Mouse (Mus musculus): ENCODE results near the gene Wipf1. TPM values are rescaled to one million over a fixed set of nuclear protein-coding genes. Genes with fewer than 3 reads are reported as not detected.
"Not testable (repeated sequence)": the region's sequence is repeated elsewhere in the genome, so short reads cannot be mapped to it uniquely, and the experiment has no call there.

Gene Wipf1
- polyA plus RNA-seq, 1 experiment = 16.1 TPM

GRCm38 (mm10) chr2:73510731-73511360 lies 18.7 kb downstream of the Wipf1 start:
- TF ChIP-seq USF1 (IDR thresholded peaks at IDR 0.05; ENCODE audit: low read depth) (no peak), MAX (IDR thresholded peaks at IDR 0.05) (no peak), CEBPB (IDR thresholded peaks at IDR 0.05; ENCODE audit: low read depth) (no peak), MYOD1 (IDR thresholded peaks at IDR 0.05; ENCODE audit: control insufficient read depth, insufficient read length, low read depth) (no peak), CTCF (IDR thresholded peaks at IDR 0.05; ENCODE audit: control insufficient read depth, insufficient read depth, insufficient read length) (no peak), FOSL1 (IDR thresholded peaks at IDR 0.05; ENCODE audit: insufficient read depth, low read length, poor library complexity, severe bottlenecking) (no peak), MYOG (IDR thresholded peaks at IDR 0.05; ENCODE audit: control insufficient read depth, extremely low read depth, insufficient read length) (no peak)
- Histone ChIP-seq H3K4me3 (ENCODE audit: insufficient read depth, poor library complexity, severe bottlenecking) (no peak overlapping the region), H3K79me3 (ENCODE audit: low read depth) (peaks cover 61% of the 10 kb centered on the region), H3K27me3 (ENCODE audit: control insufficient read depth, insufficient read depth, insufficient read length) (no peaks in the 10 kb centered on the region), H3K79me2 (ENCODE audit: control insufficient read depth, insufficient read depth) (peaks cover 99% of the 10 kb centered on the region), H3ac (ENCODE audit: control insufficient read depth, insufficient read length, low read depth) (no peak overlapping the region), H3K36me3 (ENCODE audit: control insufficient read depth, insufficient read depth) (peaks cover 39% of the 10 kb centered on the region)

GRCm38 (mm10) chr2:73510025-73510288 lies 19.6 kb downstream of the Wipf1 start:
- peaks cover 95% of the 10 kb centered on the region for H3K79me2 ChIP-seq (ENCODE audit: control insufficient read depth, insufficient read depth)
- H3K4me3 ChIP-seq (ENCODE audit: insufficient read depth, poor library complexity, severe bottlenecking) = no peak overlapping the region
- H3ac ChIP-seq (ENCODE audit: control insufficient read depth, insufficient read length, low read depth) = no peak overlapping the region
- no peaks in the 10 kb centered on the region for H3K27me3 ChIP-seq (ENCODE audit: control insufficient read depth, insufficient read depth, insufficient read length)
- H3K36me3 ChIP-seq (ENCODE audit: control insufficient read depth, insufficient read depth) = peaks cover 34% of the 10 kb centered on the region
- peaks cover 57% of the 10 kb centered on the region for H3K79me3 ChIP-seq (ENCODE audit: low read depth)
- TF ChIP-seq MYOD1 (IDR thresholded peaks at IDR 0.05; ENCODE audit: control insufficient read depth, insufficient read length, low read depth) (no peak), FOSL1 (IDR thresholded peaks at IDR 0.05; ENCODE audit: insufficient read depth, low read length, poor library complexity, severe bottlenecking) (no peak), MYOG (IDR thresholded peaks at IDR 0.05; ENCODE audit: control insufficient read depth, extremely low read depth, insufficient read length) (no peak), CEBPB (IDR thresholded peaks at IDR 0.05; ENCODE audit: low read depth) (no peak), MAX (IDR thresholded peaks at IDR 0.05) (no peak), CTCF (IDR thresholded peaks at IDR 0.05; ENCODE audit: control insufficient read depth, insufficient read depth, insufficient read length) (no peak), USF1 (IDR thresholded peaks at IDR 0.05; ENCODE audit: low read depth) (no peak)

- H3ac ChIP-seq (ENCODE audit: control insufficient read depth, insufficient read length, low read depth) = no peak overlapping the region
- H3K4me3 ChIP-seq (ENCODE audit: insufficient read depth, poor library complexity, severe bottlenecking) = no peak overlapping the region
- peaks cover 95% of the 10 kb centered on the region for H3K79me2 ChIP-seq (ENCODE audit: control insufficient read depth, insufficient read depth)
- peaks cover 34% of the 10 kb centered on the region for H3K36me3 ChIP-seq (ENCODE audit: control insufficient read depth, insufficient read depth)
- no peaks in the 10 kb centered on the region for H3K27me3 ChIP-seq (ENCODE audit: control insufficient read depth, insufficient read depth, insufficient read length)
- peaks cover 52% of the 10 kb centered on the region for H3K79me3 ChIP-seq (ENCODE audit: low read depth)
- TF ChIP-seq FOSL1 (IDR thresholded peaks at IDR 0.05; ENCODE audit: insufficient read depth, low read length, poor library complexity, severe bottlenecking) (no peak), CEBPB (IDR thresholded peaks at IDR 0.05; ENCODE audit: low read depth) (no peak), CTCF (IDR thresholded peaks at IDR 0.05; ENCODE audit: control insufficient read depth, insufficient read depth, insufficient read length) (no peak), USF1 (IDR thresholded peaks at IDR 0.05; ENCODE audit: low read depth) (no peak), MAX (IDR thresholded peaks at IDR 0.05) (no peak), MYOD1 (IDR thresholded peaks at IDR 0.05; ENCODE audit: control insufficient read depth, insufficient read length, low read depth) (no peak), MYOG (IDR thresholded peaks at IDR 0.05; ENCODE audit: control insufficient read depth, extremely low read depth, insufficient read length) (no peak)
Observed at GRCm38 (mm10) chr2:73509248-73510024, 20.1 kb downstream of the Wipf1 start.

- no peak overlapping the region for H3ac ChIP-seq (ENCODE audit: control insufficient read depth, insufficient read length, low read depth)
- no peak overlapping the region for H3K4me3 ChIP-seq (ENCODE audit: insufficient read depth, poor library complexity, severe bottlenecking)
- TF ChIP-seq MYOD1 (IDR thresholded peaks at IDR 0.05; ENCODE audit: control insufficient read depth, insufficient read length, low read depth) (no peak), FOSL1 (IDR thresholded peaks at IDR 0.05; ENCODE audit: insufficient read depth, low read length, poor library complexity, severe bottlenecking) (no peak), USF1 (IDR thresholded peaks at IDR 0.05; ENCODE audit: low read depth) (no peak), MAX (IDR thresholded peaks at IDR 0.05) (no peak), CTCF (IDR thresholded peaks at IDR 0.05; ENCODE audit: control insufficient read depth, insufficient read depth, insufficient read length) (no peak), CEBPB (IDR thresholded peaks at IDR 0.05; ENCODE audit: low read depth) (no peak), MYOG (IDR thresholded peaks at IDR 0.05; ENCODE audit: control insufficient read depth, extremely low read depth, insufficient read length) (no peak)
- peaks cover 95% of the 10 kb centered on the region for H3K79me2 ChIP-seq (ENCODE audit: control insufficient read depth, insufficient read depth)
- H3K36me3 ChIP-seq (ENCODE audit: control insufficient read depth, insufficient read depth) = peaks cover 39% of the 10 kb centered on the region
- peaks cover 42% of the 10 kb centered on the region for H3K79me3 ChIP-seq (ENCODE audit: low read depth)
- no peaks in the 10 kb centered on the region for H3K27me3 ChIP-seq (ENCODE audit: control insufficient read depth, insufficient read depth, insufficient read length)
Observed at GRCm38 (mm10) chr2:73507886-73508285, 21.6 kb downstream of the Wipf1 start.

GRCm38 (mm10) chr2:73506337-73506736 lies 23.2 kb downstream of the Wipf1 start:
- peaks cover 50% of the 10 kb centered on the region for H3K36me3 ChIP-seq (ENCODE audit: control insufficient read depth, insufficient read depth)
- H3K4me3 ChIP-seq (ENCODE audit: insufficient read depth, poor library complexity, severe bottlenecking); H3K27me3 ChIP-seq (ENCODE audit: control insufficient read depth, insufficient read depth, insufficient read length); H3ac ChIP-seq (ENCODE audit: control insufficient read depth, insufficient read length, low read depth): not testable (repeated sequence)
- H3K79me3 ChIP-seq (ENCODE audit: low read depth) = peaks cover 40% of the 10 kb centered on the region
- H3K79me2 ChIP-seq (ENCODE audit: control insufficient read depth, insufficient read depth) = peaks cover 95% of the 10 kb centered on the region

Data from C2C12 (cell line).